Mouse (Mus musculus) lung, postnatal 0 days (tissue): ENCODE data around the gene Samd10. TPM values are rescaled to one million over a fixed set of nuclear protein-coding genes. Genes with fewer than 3 reads are reported as not detected.

Source experiments
- ATAC-seq: fragments of 200-750 bp; cut with Nextera tagmentation; 2 replicates; pipeline ENCODE4 v1.8.0; 2017; ENCODE audit warnings: moderate library complexity
- DNase-seq: peaks from one replicate; pipeline ENCODE4 v3.0.0-alpha.2; 2016; ENCODE audit warnings: low spot score
- H3K27ac ChIP-seq: fragments of 300-500 bp; sonication (generic); 2 replicates; pipeline ENCODE4 v1.5.1; 2014; ENCODE audit warnings: antibody characterized with exemption, mild to moderate bottlenecking, low read length, mixed read lengths
- H3K27me3 ChIP-seq: fragments of 300-500 bp; sonication (generic); replicated peaks from 2 replicates; pipeline ENCODE4 v1.6.1; 2014; ENCODE audit warnings: low read length, mixed read lengths; ENCODE audit not compliant: insufficient read depth
- H3K36me3 ChIP-seq: fragments of 300-500 bp; sonication (generic); 2 replicates; pipeline ENCODE4 v1.6.1; 2014; ENCODE audit warnings: low read length, mixed read lengths; ENCODE audit not compliant: insufficient read depth
- H3K4me1 ChIP-seq: fragments of 300-500 bp; sonication (generic); 2 replicates; pipeline ENCODE4 v1.6.1; 2014; ENCODE audit warnings: antibody characterized with exemption, low read depth, low read length, mixed read lengths; ENCODE audit not compliant: insufficient read depth
- H3K4me2 ChIP-seq: fragments of 300-500 bp; sonication (generic); replicated peaks from 2 replicates; pipeline ENCODE4 v1.6.1; 2014; ENCODE audit warnings: low read depth, mild to moderate bottlenecking, low read length, moderate library complexity, mixed read lengths
- H3K4me3 ChIP-seq: fragments of 300-500 bp; sonication (generic); 2 replicates; pipeline ENCODE4 v1.5.1; 2014; ENCODE audit warnings: low read depth, low read length
- H3K9ac ChIP-seq: fragments of 300-500 bp; sonication (generic); replicated peaks from 2 replicates; pipeline ENCODE4 v1.6.1; 2014; ENCODE audit warnings: low read depth, mild to moderate bottlenecking
- H3K9me3 ChIP-seq: fragments of 300-500 bp; sonication (generic); 2 replicates; pipeline ENCODE4 v1.6.1; 2016; ENCODE audit warnings: low read length, mixed read lengths
- CTCF ChIP-seq: IDR thresholded peaks from 2 replicates; pipeline ENCODE4 v1.5.1; 2016; ENCODE audit warnings: antibody characterized with exemption, mild to moderate bottlenecking
- EP300 ChIP-seq: IDR thresholded peaks from 2 replicates; pipeline ENCODE4 v1.6.1; 2016; ENCODE audit warnings: antibody characterized with exemption, mild to moderate bottlenecking, control low read depth
- WGBS: fragments of 180-500 bp; shearing (Covaris S2); extraction: QIAGEN DNeasy Blood & Tissue Kit; methylation state at CpG from one replicate; pipeline ENCODE4 v1.1.7; 2014; 5-methylcytosine and 5-hydroxymethylcytosine counted together
- polyA plus RNA-seq: library from polyadenylated mRNA; unstranded; fragments of >200 nt; fragmentation: Nextera tagmentation; extraction: Ambion mirVana; gene quantifications from 2 replicates; pipeline ENCODE4 v1.2.1, GENCODE M21; 2015

Gene Samd10
- polyA plus RNA-seq, 1 experiment from 2014 or later = 20.8 TPM

DNA sequence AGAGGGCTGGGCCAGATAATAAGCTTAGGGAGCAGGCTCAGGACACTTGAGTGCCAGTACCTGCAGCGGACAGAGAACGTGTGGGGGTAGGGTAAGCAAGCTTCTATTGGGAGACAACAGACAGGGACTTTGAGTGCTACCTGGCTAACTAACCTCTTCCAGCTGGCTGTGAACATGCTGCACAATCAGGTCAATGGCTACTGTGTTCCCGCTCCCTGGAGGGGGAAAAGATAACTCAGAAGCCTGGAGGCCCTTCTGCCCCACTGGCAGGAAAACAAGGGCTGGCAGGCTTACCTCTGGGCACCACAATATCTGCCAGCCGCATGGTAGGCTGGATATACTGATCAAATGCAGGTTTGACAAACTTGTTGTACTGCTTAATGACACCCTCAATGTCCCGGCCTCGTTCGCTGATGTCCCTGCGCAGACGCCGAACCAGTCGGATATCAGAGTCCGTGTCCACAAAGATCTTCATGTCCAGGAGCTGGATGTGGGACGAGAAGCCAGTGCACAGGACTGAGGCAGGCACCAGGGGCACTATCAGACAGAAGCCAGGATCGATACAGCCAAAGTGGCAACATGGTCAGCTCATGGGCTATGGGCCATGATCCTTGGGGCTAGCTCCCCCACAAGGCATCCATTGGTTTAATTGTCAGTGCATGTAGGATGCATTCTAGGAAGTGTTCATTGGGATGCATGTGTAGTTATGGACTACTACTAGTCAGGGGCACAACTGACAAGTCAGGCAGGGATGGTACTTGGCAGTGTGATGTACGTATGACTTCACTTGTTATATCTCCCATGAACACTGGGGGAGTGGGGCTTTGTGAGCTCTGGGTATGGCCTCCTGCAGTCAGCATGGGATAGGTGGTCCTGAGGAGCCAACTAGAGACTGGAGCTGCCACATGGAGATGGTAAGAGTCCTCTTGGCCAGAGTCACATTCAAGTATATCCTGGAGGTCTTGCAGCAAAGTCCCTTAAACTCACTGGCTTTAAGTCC is 25.8 kb downstream of the Samd10 start:
- DNase-seq (no peak), ATAC-seq (no peak)
- Histone ChIP-seq H3K4me3 (no peak overlapping the region), H3K9ac (no peak overlapping the region), H3K27me3 (no peaks in the 10 kb centered on the region), H3K4me1 (no peaks in the 10 kb centered on the region), H3K9me3 (no peaks in the 10 kb centered on the region), H3K36me3 (peaks cover 18% of the 10 kb centered on the region; the same call in 1 of the 2 replicates), H3K4me2 (no peak overlapping the region), H3K27ac (no peak overlapping the region)
- 91% methylated on average over 15 of the region's 15 CpGs for WGBS
- no peak for TF ChIP-seq EP300
- no peak for TF ChIP-seq CTCF

DNA sequence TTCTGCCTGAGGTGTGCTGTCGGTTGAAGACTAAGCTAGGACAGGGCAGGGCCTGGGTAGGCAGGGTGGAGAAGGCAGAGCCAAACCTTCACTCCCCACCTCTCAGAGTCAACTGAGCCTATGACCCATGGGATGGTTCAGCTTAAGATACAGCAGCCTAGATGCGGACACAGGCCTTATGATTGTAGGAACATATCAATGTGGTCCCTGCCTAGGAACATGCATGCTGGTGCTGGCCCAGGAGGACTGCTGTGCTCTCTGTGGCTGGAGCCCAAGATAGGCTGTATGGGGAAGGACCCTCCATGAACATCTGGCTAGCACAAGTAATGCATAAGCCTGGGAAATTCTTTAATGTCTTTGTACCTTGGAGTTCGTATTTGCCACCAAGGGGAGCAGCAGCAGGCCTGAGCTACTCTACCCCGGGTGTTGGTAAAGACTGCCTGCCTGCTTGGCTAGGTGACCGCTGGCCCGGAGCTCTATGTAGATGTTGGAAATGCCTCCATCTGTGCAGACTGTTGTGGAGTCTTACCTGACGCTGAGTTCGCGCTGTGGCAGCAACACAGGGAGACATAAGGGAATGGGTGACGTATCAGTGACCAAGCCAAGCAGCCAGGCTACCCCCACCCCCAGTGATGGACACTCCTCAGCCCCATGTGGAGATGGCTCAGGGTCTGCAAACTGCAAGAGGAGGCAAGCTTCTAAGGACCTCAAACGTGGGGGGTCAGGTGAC is 26.9 kb downstream of the Samd10 start:
- no peak overlapping the region for H3K4me2 ChIP-seq
- no peak for TF ChIP-seq CTCF
- no peak for TF ChIP-seq EP300
- H3K36me3 ChIP-seq = peaks cover 18% of the 10 kb centered on the region; the same call in 1 of the 2 replicates
- 92% methylated on average over 11 of the region's 11 CpGs for WGBS
- ATAC-seq = no peak
- H3K27me3 ChIP-seq = no peaks in the 10 kb centered on the region
- H3K27ac ChIP-seq = no peak overlapping the region
- DNase-seq = no peak
- H3K9ac ChIP-seq = no peak overlapping the region
- no peaks in the 10 kb centered on the region for H3K4me1 ChIP-seq
- H3K4me3 ChIP-seq = no peak overlapping the region
- no peaks in the 10 kb centered on the region for H3K9me3 ChIP-seq

DNA sequence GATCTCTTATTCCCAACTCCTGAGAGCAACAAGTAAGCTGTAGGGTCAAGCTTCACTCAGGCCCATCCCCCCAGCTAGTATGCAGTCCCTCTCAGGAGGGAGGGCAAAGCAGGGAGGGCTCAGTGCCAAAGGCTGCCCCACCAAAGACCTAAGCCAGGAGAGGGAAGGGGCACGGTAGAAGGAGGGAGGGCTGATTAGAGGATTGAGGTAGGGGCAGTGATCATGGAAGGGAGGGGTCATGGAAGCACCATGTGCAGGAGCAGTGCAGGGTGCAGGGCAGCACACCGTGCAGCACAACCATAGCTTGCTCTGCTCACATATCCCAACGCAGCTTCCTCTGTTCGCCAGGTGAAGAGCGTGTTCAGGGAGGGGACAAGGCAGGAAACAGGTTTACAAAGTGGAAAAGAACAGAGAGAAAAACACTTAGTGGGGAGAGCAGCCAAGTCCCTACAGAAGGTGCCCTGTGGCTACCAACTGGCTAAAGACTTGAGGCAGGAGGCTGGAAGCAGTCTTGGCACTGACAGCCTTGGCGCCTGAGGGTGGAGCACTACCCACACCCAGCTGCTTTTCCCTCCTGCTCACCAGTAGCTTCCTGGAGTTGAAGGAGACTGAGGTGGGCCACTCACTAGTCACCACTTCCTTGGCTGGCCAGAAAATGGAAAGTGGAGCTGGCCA is 28.0 kb downstream of the Samd10 start:
- H3K27ac ChIP-seq = no peak overlapping the region
- 55% methylated on average over 6 of the region's 6 CpGs for WGBS
- no peak for TF ChIP-seq CTCF
- H3K27me3 ChIP-seq = no peaks in the 10 kb centered on the region
- H3K9me3 ChIP-seq = no peaks in the 10 kb centered on the region
- ATAC-seq (no peak), DNase-seq (no peak)
- H3K4me1 ChIP-seq = no peaks in the 10 kb centered on the region
- no peak overlapping the region for H3K4me2 ChIP-seq
- no peak overlapping the region for H3K9ac ChIP-seq
- H3K36me3 ChIP-seq = peaks cover 18% of the 10 kb centered on the region; the same call in 1 of the 2 replicates
- no peak overlapping the region for H3K4me3 ChIP-seq

DNA sequence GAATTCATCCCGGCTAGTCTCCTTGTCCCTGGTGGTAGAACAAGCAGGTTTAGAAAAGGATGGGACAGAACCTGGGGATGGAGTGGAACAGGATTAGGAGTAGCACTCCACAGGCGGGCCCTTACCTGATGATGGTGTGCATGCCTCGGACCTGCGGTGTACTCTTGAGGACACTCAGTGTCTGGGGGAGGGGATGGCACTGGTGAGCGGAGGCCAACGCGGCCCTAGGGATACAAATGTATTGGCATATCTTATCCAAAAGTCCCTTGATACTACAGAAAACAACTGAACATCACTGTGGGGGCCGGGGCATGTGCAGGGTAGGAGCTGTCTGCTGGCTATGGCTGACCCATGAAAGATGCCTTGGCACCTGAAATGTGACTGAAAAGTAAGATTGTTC is 28.6 kb downstream of the Samd10 start:
- no peak for DNase-seq
- H3K4me3 ChIP-seq = no peak overlapping the region
- ATAC-seq = no peak
- no peaks in the 10 kb centered on the region for H3K9me3 ChIP-seq
- WGBS = 78% methylated on average over 8 of the region's 8 CpGs
- TF ChIP-seq EP300 (no peak), CTCF (no peak)
- no peak overlapping the region for H3K27ac ChIP-seq
- no peak overlapping the region for H3K9ac ChIP-seq
- H3K36me3 ChIP-seq = peaks cover 18% of the 10 kb centered on the region; the same call in 1 of the 2 replicates
- H3K4me1 ChIP-seq = no peaks in the 10 kb centered on the region
- H3K27me3 ChIP-seq = no peaks in the 10 kb centered on the region
- H3K4me2 ChIP-seq = no peak overlapping the region

- DNase-seq (no peak), ATAC-seq (no peak)
- Histone ChIP-seq H3K9ac (no peak overlapping the region), H3K36me3 (peaks cover 18% of the 10 kb centered on the region; the same call in 1 of the 2 replicates), H3K9me3 (no peaks in the 10 kb centered on the region), H3K4me3 (no peak overlapping the region), H3K4me1 (no peaks in the 10 kb centered on the region), H3K27ac (no peak overlapping the region), H3K27me3 (no peaks in the 10 kb centered on the region), H3K4me2 (no peak overlapping the region)
- no peak for TF ChIP-seq CTCF
- TF ChIP-seq EP300 = no peak
- WGBS = 94% methylated on average over 10 of the region's 10 CpGs
Measured at GRCm38 (mm10) chr2:181569856-181570255, 29.2 kb downstream of the Samd10 start.
